In genomic region chr19:56997164-56997599, GRCm38 (mm10) we compare ENCODE assay signal across 9 mouse cellular contexts. TPM values are rescaled to one million over a fixed set of nuclear protein-coding genes. Genes with fewer than 3 reads are reported as not detected.
A peak's percentile ranks its signal among the peaks of the same experiment; 100 is the strongest.
DNase-seq lines count a peak whose midpoint lies in the region; ATAC-seq lines count a peak whose summit lies in the region.
"Had no signal": no experiment of that assay in that cellular context is flagged by ENCODE, and none has a peak within 500 bp of the region (broad histone marks: within the 10 kb centered on the region; RNA-seq: fewer than 3 reads in every experiment).

No protein-coding gene starts in this region.

- DNase-seq in adrenal gland, postnatal 14 days = peak; percentile 48
- no peak for DNase-seq in adrenal gland, adult 8-10 months
- peak; percentile 77 for DNase-seq in hindbrain, embryonic 10.5 days (ENCODE audit: low spot score)
- DNase-seq in limb, embryonic 11.5 days (ENCODE audit: low spot score) = peak; percentile 79
- peak; percentile 56 for DNase-seq in midbrain, embryonic 14.5 days
- DNase-seq in frontal cortex, postnatal 36 days (ENCODE audit: low spot score in 2 of 2) = no peak

- H3K9me3 ChIP-seq in embryonic facial prominence, embryonic 15.5 days (replicated peaks) = no peaks in the 10 kb centered on the region
- no peaks in the 10 kb centered on the region for H3K9me3 ChIP-seq in hindbrain, embryonic 10.5 days
- no peaks in the 10 kb centered on the region for H3K9me3 ChIP-seq in limb, embryonic 11.5 days (ENCODE audit: control insufficient read depth, low read length)
- no peaks in the 10 kb centered on the region for H3K9me3 ChIP-seq in midbrain, embryonic 14.5 days (ENCODE audit: control insufficient read depth, low read length)

- 0 out of 2 replicates have a peak overlapping the region, but pooled peaks have one; percentile 8 for H3K4me3 ChIP-seq in embryonic facial prominence, embryonic 15.5 days (replicated peaks)
- peak overlapping the region; percentile 28 for H3K4me3 ChIP-seq in hindbrain, embryonic 10.5 days
- 0 out of 2 replicates have a peak overlapping the region, but pooled peaks have one; percentile 5 for H3K4me3 ChIP-seq in limb, embryonic 11.5 days (ENCODE audit: low read depth, low read length)
- no peak overlapping the region for H3K4me3 ChIP-seq in midbrain, embryonic 14.5 days (replicated peaks; ENCODE audit: low read depth, low read length)
- H3K4me3 ChIP-seq: erythroblast, embryonic 14.5 days had no signal

- H3K27me3 ChIP-seq in embryonic facial prominence, embryonic 15.5 days = no peaks in the 10 kb centered on the region
- H3K27me3 ChIP-seq in hindbrain, embryonic 10.5 days (ENCODE audit: insufficient read depth, poor library complexity, severe bottlenecking) = peaks cover 3% of the 10 kb centered on the region; the same call in 1 of the 2 replicates
- H3K27me3 ChIP-seq in limb, embryonic 11.5 days (ENCODE audit: control insufficient read depth, insufficient read depth, low read length) = no peaks in the 10 kb centered on the region
- no peaks in the 10 kb centered on the region for H3K27me3 ChIP-seq in midbrain, embryonic 14.5 days (ENCODE audit: control insufficient read depth, insufficient read depth, low read length)

- peak overlapping the region; percentile 55 for H3K27ac ChIP-seq in embryonic facial prominence, embryonic 15.5 days (replicated peaks)
- peak overlapping the region; percentile 69 for H3K27ac ChIP-seq in hindbrain, embryonic 10.5 days
- peak overlapping the region; percentile 79 for H3K27ac ChIP-seq in limb, embryonic 11.5 days (replicated peaks; ENCODE audit: low read depth, low read length)
- H3K27ac ChIP-seq in midbrain, embryonic 14.5 days (replicated peaks; ENCODE audit: low read depth, low read length) = no peak overlapping the region; the same call in 1 of the 2 replicates

- ATAC-seq in embryonic facial prominence, embryonic 15.5 days (ENCODE audit: insufficient number of reproducible peaks, low FRiP score, low TSS enrichment, low read depth) = peak; percentile 67
- ATAC-seq in limb, embryonic 11.5 days (ENCODE audit: insufficient number of reproducible peaks, low FRiP score, low TSS enrichment, low read depth) = peak; percentile 77
- no peak; the same call in 1 of the 2 replicates for ATAC-seq in midbrain, embryonic 14.5 days (ENCODE audit: low FRiP score, low TSS enrichment)
- no peak for ATAC-seq in monocyte, adult 5-6 weeks (replicated peaks; ENCODE audit: insufficient number of reproducible peaks, low FRiP score, low TSS enrichment, poor library complexity, severe bottlenecking)

- H3K36me3 ChIP-seq in embryonic facial prominence, embryonic 15.5 days = no peaks in the 10 kb centered on the region
- H3K36me3 ChIP-seq in hindbrain, embryonic 10.5 days = no peaks in the 10 kb centered on the region
- no peaks in the 10 kb centered on the region for H3K36me3 ChIP-seq in limb, embryonic 11.5 days (ENCODE audit: control insufficient read depth, insufficient read depth, low read length)
- no peaks in the 10 kb centered on the region for H3K36me3 ChIP-seq in midbrain, embryonic 14.5 days (ENCODE audit: control insufficient read depth, insufficient read depth, low read length)

- H3K4me2 ChIP-seq in embryonic facial prominence, embryonic 15.5 days (replicated peaks) = peak overlapping the region; percentile 39
- H3K4me2 ChIP-seq in limb, embryonic 11.5 days (ENCODE audit: low read depth, severe bottlenecking) = peak overlapping the region; percentile 39
- H3K4me2 ChIP-seq in midbrain, embryonic 14.5 days (ENCODE audit: low read length) = peak overlapping the region; percentile 32

- H3K4me1 ChIP-seq in embryonic facial prominence, embryonic 15.5 days = peaks cover 35% of the 10 kb centered on the region
- peaks cover 58% of the 10 kb centered on the region for H3K4me1 ChIP-seq in hindbrain, embryonic 10.5 days (replicated peaks)
- H3K4me1 ChIP-seq in limb, embryonic 11.5 days (ENCODE audit: control insufficient read depth, insufficient read depth, low read length) = peaks cover 19% of the 10 kb centered on the region
- H3K4me1 ChIP-seq in midbrain, embryonic 14.5 days (ENCODE audit: control insufficient read depth, insufficient read depth, low read length) = peaks cover 7% of the 10 kb centered on the region; the same call in 1 of the 2 replicates

- H3K9ac ChIP-seq in embryonic facial prominence, embryonic 15.5 days = no peak overlapping the region
- peak overlapping the region; percentile 37; the same call in 1 of the 2 replicates for H3K9ac ChIP-seq in limb, embryonic 11.5 days (ENCODE audit: low read length)
- no peak overlapping the region; the same call in 1 of the 2 replicates for H3K9ac ChIP-seq in midbrain, embryonic 14.5 days (replicated peaks; ENCODE audit: low read length)

- 3% methylated on average over 10 of the region's 10 CpGs for WGBS in embryonic facial prominence, embryonic 15.5 days
- 3% methylated on average over 10 of the region's 10 CpGs for WGBS in hindbrain, embryonic 10.5 days
- WGBS in limb, embryonic 11.5 days = 1% methylated on average over 10 of the region's 10 CpGs
- 5% methylated on average over 10 of the region's 10 CpGs for WGBS in midbrain, embryonic 14.5 days

RNA-seq across cellular contexts. Expression of gene Afap1l2, which starts 10.8 kb away (rescaled TPM):
- total RNA-seq in adrenal gland, postnatal 14 days (2021) = 15.2 and 17.3 TPM in 2 replicates
- total RNA-seq in adrenal gland, adult 8-10 months (2022) = 10 to 100 TPM; 26.7 to 42.5 (median 32.2) TPM
- polyA plus RNA-seq in embryonic facial prominence, embryonic 15.5 days (2015; fragmentation: Nextera tagmentation; extraction: Ambion mirVana) = 12.2 and 12.8 TPM in 2 replicates
- polyA plus RNA-seq in hindbrain, embryonic 10.5 days (2016; fragmentation: Nextera tagmentation; extraction: Ambion mirVana) = 3.8 and 5.9 TPM in 2 replicates
- 1.8 and 1.9 TPM in 2 replicates for polyA plus RNA-seq in limb, embryonic 11.5 days (2014; fragmentation: Nextera tagmentation; extraction: Ambion mirVana)
- polyA plus RNA-seq in midbrain, embryonic 14.5 days (2014; fragmentation: Nextera tagmentation; extraction: Ambion mirVana) = 5.7 and 8.8 TPM in 2 replicates
- not detected in 3 replicates for total RNA-seq in monocyte, adult 5-6 weeks (2017)
- polyA plus RNA-seq: erythroblast, embryonic 14.5 days had no signal

Comparison
In these comparisons a context has a peak if more than half of its experiments do, and no peak if none do; other contexts are left out.
1. DNase-seq: peak in adrenal gland, postnatal 14 days (single experiment), hindbrain, embryonic 10.5 days (single experiment), limb, embryonic 11.5 days (single experiment) and midbrain, embryonic 14.5 days (single experiment); none in adrenal gland, adult 8-10 months (single experiment) and frontal cortex, postnatal 36 days (0 of 2).
2. ATAC-seq: peak in embryonic facial prominence, embryonic 15.5 days (single experiment) and limb, embryonic 11.5 days (single experiment); none in midbrain, embryonic 14.5 days (single experiment) and monocyte, adult 5-6 weeks (single experiment).
3. Peak in every context shown above with its lines, with median percentiles within 50 percentile points of each other: H3K4me2 ChIP-seq.